Mouse (Mus musculus) midbrain, embryonic 16.5 days (tissue): ENCODE measurements around the gene Zfp207. TPM values are rescaled to one million over a fixed set of nuclear protein-coding genes. Genes with fewer than 3 reads are reported as not detected.

ENCODE experiments used
- ATAC-seq: fragments of 200-750 bp; cut with Nextera tagmentation; 2 replicates; pipeline ENCODE4 v1.8.0; 2017; ENCODE audit warnings: moderate TSS enrichment
- H3K27ac ChIP-seq: fragments of 300-500 bp; sonication (generic); 2 replicates; pipeline ENCODE4 v1.5.1; 2014; ENCODE audit warnings: mild to moderate bottlenecking, low read length, mixed read lengths
- H3K27me3 ChIP-seq: fragments of 300-500 bp; sonication (generic); 2 replicates; pipeline ENCODE4 v1.6.1; 2014; ENCODE audit warnings: low read depth, low read length, mixed read lengths; ENCODE audit not compliant: control insufficient read depth, insufficient read depth
- H3K36me3 ChIP-seq: fragments of 300-500 bp; sonication (generic); 2 replicates; pipeline ENCODE4 v1.6.1; 2014; ENCODE audit warnings: mild to moderate bottlenecking, low read length, moderate library complexity, mixed read lengths; ENCODE audit not compliant: control insufficient read depth, insufficient read depth
- H3K4me1 ChIP-seq: fragments of 300-500 bp; sonication (generic); 2 replicates; pipeline ENCODE4 v1.6.1; 2014; ENCODE audit warnings: mild to moderate bottlenecking, low read length, mixed read lengths; ENCODE audit not compliant: control insufficient read depth, insufficient read depth
- H3K4me2 ChIP-seq: fragments of 300-500 bp; sonication (generic); 2 replicates; pipeline ENCODE4 v1.6.1; 2014; ENCODE audit warnings: mild to moderate bottlenecking, low read length, mixed read lengths
- H3K4me3 ChIP-seq: fragments of 300-500 bp; sonication (generic); 2 replicates; pipeline ENCODE4 v1.5.1; 2014; ENCODE audit warnings: low read depth, mild to moderate bottlenecking, low read length, moderate library complexity, mixed read lengths
- H3K9ac ChIP-seq: fragments of 300-500 bp; sonication (generic); 2 replicates; pipeline ENCODE4 v1.6.1; 2014; ENCODE audit warnings: low read depth, low read length, mixed read lengths
- H3K9me3 ChIP-seq: fragments of 300-500 bp; sonication (generic); replicated peaks from 2 replicates; pipeline ENCODE4 v1.6.1; 2014; ENCODE audit warnings: mild to moderate bottlenecking, low read length, mixed read lengths; ENCODE audit not compliant: control insufficient read depth, poor library complexity, severe bottlenecking
- WGBS: fragments of 180-500 bp; shearing (Covaris S2); extraction: QIAGEN DNeasy Blood & Tissue Kit; methylation state at CpG from one replicate; pipeline ENCODE4 v1.1.7; 2014; 5-methylcytosine and 5-hydroxymethylcytosine counted together
- polyA plus RNA-seq: library from polyadenylated mRNA; unstranded; fragments of >200 nt; fragmentation: Nextera tagmentation; extraction: Ambion mirVana; gene quantifications from 2 replicates; pipeline ENCODE4 v1.2.1, GENCODE M21; 2015

The Zfp207 gene
- polyA plus RNA-seq, 1 experiment from 2014 or later = 190 TPM

DNA sequence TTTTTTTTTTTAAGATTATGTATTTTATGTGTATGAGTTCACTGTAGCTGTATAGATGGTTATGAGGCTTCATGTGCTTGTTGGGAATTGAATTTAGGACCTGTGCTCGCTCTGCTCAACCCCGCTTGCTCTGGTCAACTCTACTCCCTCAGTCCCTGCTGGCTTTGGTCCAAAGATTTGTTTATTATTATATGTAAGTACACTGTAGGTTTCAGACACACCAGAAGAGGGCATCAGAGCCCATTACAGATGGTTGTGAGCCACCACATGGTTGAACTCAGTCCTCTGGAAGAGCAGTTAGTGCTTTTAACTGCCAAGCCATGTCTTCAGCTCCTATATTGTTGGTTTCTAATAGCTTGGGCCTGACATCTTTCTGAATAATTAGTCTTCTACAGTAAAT lies 66.8 kb downstream of the Zfp207 start:
- H3K4me1 ChIP-seq = no peaks in the 10 kb centered on the region
- 92% methylated on average over 2 of the region's 2 CpGs for whole genome bisulfite sequencing

DNA sequence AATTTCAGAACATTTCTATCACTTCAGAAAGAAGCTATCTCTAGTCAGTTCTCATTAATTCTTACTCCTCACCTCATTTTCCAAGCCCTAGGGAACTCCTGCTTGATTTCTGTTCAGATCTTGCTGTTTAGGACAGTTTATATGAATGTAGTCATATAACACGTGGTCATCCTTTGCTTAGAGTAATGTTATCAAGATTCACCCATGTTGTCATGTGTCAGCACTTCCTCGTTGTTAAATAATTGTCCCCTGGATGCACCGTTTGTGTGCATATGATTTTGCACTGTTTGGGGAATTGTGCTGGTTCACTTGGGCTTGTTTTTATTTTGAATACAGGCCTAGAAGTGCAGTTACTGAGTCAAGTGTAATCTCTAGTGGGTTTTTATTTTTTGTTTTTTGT lies 69.2 kb downstream of the Zfp207 start:
- 88% methylated on average over 3 of the region's 3 CpGs for WGBS
- Histone ChIP-seq H3K4me3 (no peak overlapping the region), H3K27ac (no peak overlapping the region), H3K4me1 (no peaks in the 10 kb centered on the region), H3K27me3 (no peaks in the 10 kb centered on the region), H3K9ac (no peak overlapping the region), H3K36me3 (peaks cover 5% of the 10 kb centered on the region; the same call in 1 of the 2 replicates), H3K9me3 (no peaks in the 10 kb centered on the region), H3K4me2 (no peak overlapping the region)
- no peak for ATAC-seq

More for the DNA sequence above, 66.8 kb downstream of the Zfp207 start:
- Histone ChIP-seq H3K27ac (no peak overlapping the region), H3K9me3 (no peaks in the 10 kb centered on the region), H3K36me3 (peaks cover 10% of the 10 kb centered on the region; the same call in 1 of the 2 replicates), H3K27me3 (no peaks in the 10 kb centered on the region), H3K4me2 (no peak overlapping the region), H3K4me3 (no peak overlapping the region), H3K9ac (no peak overlapping the region)
- ATAC-seq = no peak

DNA sequence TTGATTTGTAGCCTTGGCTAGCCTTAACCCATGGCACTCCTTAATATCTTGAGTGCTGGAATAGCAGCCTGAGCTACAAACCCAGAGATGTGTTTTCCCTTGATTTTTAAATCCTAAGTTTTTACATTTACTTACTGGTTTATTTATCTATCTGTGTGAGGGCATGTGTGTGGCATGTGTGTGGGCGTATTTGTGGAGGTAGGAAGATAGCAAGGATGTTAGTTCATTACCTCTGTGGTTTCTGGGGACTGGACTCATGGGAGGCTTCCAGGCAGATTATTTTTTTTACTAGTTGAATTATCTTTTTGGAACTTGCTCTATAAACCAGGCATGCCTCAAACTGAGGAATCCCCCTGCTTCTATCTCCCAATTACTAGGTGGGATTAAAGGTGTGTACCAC lies 70.1 kb downstream of the Zfp207 start:
- Histone ChIP-seq H3K4me3 (no peak overlapping the region), H3K9ac (no peak overlapping the region), H3K9me3 (no peaks in the 10 kb centered on the region), H3K27ac (no peak overlapping the region), H3K4me1 (no peaks in the 10 kb centered on the region), H3K36me3 (peaks cover 2% of the 10 kb centered on the region; the same call in 1 of the 2 replicates), H3K27me3 (no peaks in the 10 kb centered on the region), H3K4me2 (no peak overlapping the region)
- 92% methylated on average over 1 of the region's 1 CpGs for WGBS
- no peak for ATAC-seq

Other genes starting within 250 kb of the Zfp207 start
- 22.2 and 22.4 TPM in 2 replicates for gene Tefm, start 241.1 kb upstream of the Zfp207 start, polyA plus RNA-seq
- 3.4 and 4.2 TPM in 2 replicates for gene Adap2, start 229.2 kb upstream of the Zfp207 start, polyA plus RNA-seq
- gene Rnf135, start 199.4 kb upstream of the Zfp207 start, polyA plus RNA-seq = 3.0 and 3.6 TPM in 2 replicates
- gene Rhot1, start 174.3 kb upstream of the Zfp207 start, polyA plus RNA-seq = 70.1 and 77.6 TPM in 2 replicates
- 4.7 and 5.1 TPM in 2 replicates for gene Rhbdl3, start 82.4 kb upstream of the Zfp207 start, polyA plus RNA-seq
- 38.1 and 39.4 TPM in 2 replicates for gene 5730455P16Rik, start 5.2 kb upstream of the Zfp207 start, polyA plus RNA-seq
- 270 and 301 TPM in 2 replicates for gene Psmd11, start 45.3 kb downstream of the Zfp207 start, polyA plus RNA-seq
- 90.2 and 91.0 TPM in 2 replicates for gene Cdk5r1, start 93.7 kb downstream of the Zfp207 start, polyA plus RNA-seq